Mouse (Mus musculus) midbrain, embryonic 15.5 days (tissue): Measurements from ENCODE around the gene Spred2. TPM values are rescaled to one million over a fixed set of nuclear protein-coding genes. Genes with fewer than 3 reads are reported as not detected.
A peak's percentile ranks its signal among the peaks of the same experiment; 100 is the strongest.

Source experiments
- ATAC-seq: fragments of 200-750 bp; cut with Nextera tagmentation; replicated peaks from 2 replicates; pipeline ENCODE4 v1.8.0; 2017; ENCODE audit warnings: moderate TSS enrichment
- H3K27ac ChIP-seq: fragments of 300-500 bp; sonication (generic); 2 replicates; pipeline ENCODE4 v1.5.1; 2015; ENCODE audit warnings: mild to moderate bottlenecking, inconsistent platforms
- H3K27me3 ChIP-seq: fragments of 300-500 bp; sonication (generic); replicated peaks from 2 replicates; pipeline ENCODE4 v1.6.1; 2015; ENCODE audit warnings: inconsistent platforms
- H3K36me3 ChIP-seq: fragments of 300-500 bp; sonication (generic); replicated peaks from 2 replicates; pipeline ENCODE4 v1.6.1; 2015; ENCODE audit warnings: inconsistent platforms
- H3K4me1 ChIP-seq: fragments of 300-500 bp; sonication (generic); 2 replicates; pipeline ENCODE4 v1.6.1; 2015; ENCODE audit warnings: inconsistent platforms
- H3K4me2 ChIP-seq: fragments of 300-500 bp; sonication (generic); 2 replicates; pipeline ENCODE4 v1.6.1; 2015; ENCODE audit warnings: inconsistent platforms, mild to moderate bottlenecking, moderate library complexity
- H3K4me3 ChIP-seq: fragments of 300-500 bp; sonication (generic); 2 replicates; pipeline ENCODE4 v1.5.1; 2015; ENCODE audit warnings: mild to moderate bottlenecking, inconsistent platforms
- H3K9ac ChIP-seq: fragments of 300-500 bp; sonication (generic); 2 replicates; pipeline ENCODE4 v1.6.1; 2015; ENCODE audit warnings: mild to moderate bottlenecking, inconsistent platforms
- H3K9me3 ChIP-seq: fragments of 300-500 bp; sonication (generic); 2 replicates; pipeline ENCODE4 v1.6.1; 2016; ENCODE audit warnings: inconsistent platforms
- WGBS: fragments of 180-500 bp; shearing (Covaris S2); methylation state at CpG from one replicate; pipeline ENCODE4 v1.1.7; 2015; ENCODE audit warnings: mixed read lengths; 5-methylcytosine and 5-hydroxymethylcytosine counted together
- polyA plus RNA-seq: library from polyadenylated mRNA; unstranded; fragments of >200 nt; fragmentation: Nextera tagmentation; extraction: Ambion mirVana; gene quantifications from 2 replicates; pipeline ENCODE4 v1.2.1, GENCODE M21; 2015

Spred2 gene
- polyA plus RNA-seq, 1 experiment from 2014 or later = 6.2 TPM

GRCm38 (mm10) chr11:19979338-19979737 is 55.2 kb downstream of the Spred2 start:
- Histone ChIP-seq H3K9ac (no peak overlapping the region), H3K4me2 (no peak overlapping the region), H3K4me1 (peaks cover 3% of the 10 kb centered on the region), H3K27ac (no peak overlapping the region), H3K27me3 (no peaks in the 10 kb centered on the region), H3K9me3 (no peaks in the 10 kb centered on the region), H3K36me3 (no peaks in the 10 kb centered on the region), H3K4me3 (no peak overlapping the region)
- no peak for ATAC-seq
- WGBS = 88% methylated on average over 14 of the region's 14 CpGs

- H3K36me3 ChIP-seq = no peaks in the 10 kb centered on the region
- H3K9ac ChIP-seq = no peak overlapping the region
- no peak for ATAC-seq
- peaks cover 11% of the 10 kb centered on the region for H3K4me1 ChIP-seq
- H3K27me3 ChIP-seq = no peaks in the 10 kb centered on the region
- WGBS = 77% methylated on average over 6 of the region's 6 CpGs
- H3K27ac ChIP-seq = no peak overlapping the region
- no peaks in the 10 kb centered on the region for H3K9me3 ChIP-seq
- H3K4me3 ChIP-seq = no peak overlapping the region
- no peak overlapping the region for H3K4me2 ChIP-seq
These were observed 57.9 kb downstream of the Spred2 start for GRCm38 (mm10) chr11:19982113-19982512.

- WGBS = 75% methylated on average over 6 of the region's 6 CpGs
- H3K36me3 ChIP-seq = no peaks in the 10 kb centered on the region
These were observed 58.6 kb downstream of the Spred2 start for GRCm38 (mm10) chr11:19982779-19983178.

GRCm38 (mm10) chr11:19983298-19983697 is 59.1 kb downstream of the Spred2 start:
- no peak overlapping the region for H3K4me3 ChIP-seq
- no peaks in the 10 kb centered on the region for H3K36me3 ChIP-seq
- H3K9me3 ChIP-seq = no peaks in the 10 kb centered on the region
- H3K9ac ChIP-seq = no peak overlapping the region
- no peak overlapping the region for H3K4me2 ChIP-seq
- peaks cover 12% of the 10 kb centered on the region for H3K4me1 ChIP-seq
- WGBS = 35% methylated on average over 4 of the region's 4 CpGs
- H3K27me3 ChIP-seq = no peaks in the 10 kb centered on the region
- no peak overlapping the region for H3K27ac ChIP-seq
- no peak for ATAC-seq

More at GRCm38 (mm10) chr11:19982779-19983178, 58.6 kb downstream of the Spred2 start:
- Histone ChIP-seq H3K27ac (no peak overlapping the region), H3K4me3 (no peak overlapping the region), H3K4me1 (peaks cover 12% of the 10 kb centered on the region), H3K9ac (no peak overlapping the region), H3K4me2 (no peak overlapping the region), H3K27me3 (no peaks in the 10 kb centered on the region), H3K9me3 (no peaks in the 10 kb centered on the region)
- no peak for ATAC-seq

GRCm38 (mm10) chr11:19984029-19984428 is 59.9 kb downstream of the Spred2 start:
- Histone ChIP-seq H3K9ac (no peak overlapping the region), H3K36me3 (no peaks in the 10 kb centered on the region), H3K4me2 (no peak overlapping the region), H3K27ac (no peak overlapping the region), H3K27me3 (no peaks in the 10 kb centered on the region), H3K9me3 (no peaks in the 10 kb centered on the region), H3K4me3 (no peak overlapping the region), H3K4me1 (peaks cover 12% of the 10 kb centered on the region)
- no peak for ATAC-seq
- WGBS = 91% methylated on average over 9 of the region's 9 CpGs

- H3K4me1 ChIP-seq = peaks cover 12% of the 10 kb centered on the region
- H3K9ac ChIP-seq = no peak overlapping the region
- H3K4me2 ChIP-seq = no peak overlapping the region
- no peak for ATAC-seq
- 79% methylated on average over 5 of the region's 5 CpGs for WGBS
- H3K27me3 ChIP-seq = no peaks in the 10 kb centered on the region
- no peak overlapping the region for H3K27ac ChIP-seq
- no peaks in the 10 kb centered on the region for H3K36me3 ChIP-seq
- H3K9me3 ChIP-seq = no peaks in the 10 kb centered on the region
- H3K4me3 ChIP-seq = no peak overlapping the region
These were observed 61.2 kb downstream of the Spred2 start for GRCm38 (mm10) chr11:19985283-19985854.

GRCm38 (mm10) chr11:19986443-19986861 is 62.3 kb downstream of the Spred2 start:
- H3K9me3 ChIP-seq = no peaks in the 10 kb centered on the region
- no peak for ATAC-seq
- H3K4me3 ChIP-seq = no peak overlapping the region
- H3K27me3 ChIP-seq = no peaks in the 10 kb centered on the region
- no peak overlapping the region for H3K4me2 ChIP-seq
- H3K36me3 ChIP-seq = no peaks in the 10 kb centered on the region
- peaks cover 12% of the 10 kb centered on the region for H3K4me1 ChIP-seq
- H3K9ac ChIP-seq = no peak overlapping the region
- no peak overlapping the region for H3K27ac ChIP-seq
- 28% methylated on average over 1 of the region's 1 CpGs for WGBS

- 38% methylated on average over 17 of the region's 17 CpGs for WGBS
- H3K36me3 ChIP-seq = no peaks in the 10 kb centered on the region
- H3K9me3 ChIP-seq = no peaks in the 10 kb centered on the region
- no peak overlapping the region for H3K4me3 ChIP-seq
- no peaks in the 10 kb centered on the region for H3K27me3 ChIP-seq
- ATAC-seq = 0 out of 2 replicates have a peak, but pooled peaks have one; percentile 10
- H3K27ac ChIP-seq = no peak overlapping the region
- H3K4me2 ChIP-seq = no peak overlapping the region
- H3K9ac ChIP-seq = no peak overlapping the region
- H3K4me1 ChIP-seq = peaks cover 12% of the 10 kb centered on the region
These were observed 62.9 kb downstream of the Spred2 start for GRCm38 (mm10) chr11:19986871-19987755.

- no peak overlapping the region for H3K27ac ChIP-seq
- no peaks in the 10 kb centered on the region for H3K36me3 ChIP-seq
- H3K9ac ChIP-seq = no peak overlapping the region
- H3K4me3 ChIP-seq = no peak overlapping the region
- H3K4me2 ChIP-seq = no peak overlapping the region
- ATAC-seq = no peak
- no peaks in the 10 kb centered on the region for H3K9me3 ChIP-seq
- no peaks in the 10 kb centered on the region for H3K27me3 ChIP-seq
- WGBS = 16% methylated on average over 9 of the region's 9 CpGs
- H3K4me1 ChIP-seq = peaks cover 12% of the 10 kb centered on the region
These were observed 63.5 kb downstream of the Spred2 start for GRCm38 (mm10) chr11:19987756-19988091.

- Histone ChIP-seq H3K27me3 (no peaks in the 10 kb centered on the region), H3K27ac (no peak overlapping the region), H3K4me2 (no peak overlapping the region), H3K9me3 (no peaks in the 10 kb centered on the region), H3K4me3 (no peak overlapping the region), H3K4me1 (peaks cover 16% of the 10 kb centered on the region), H3K9ac (no peak overlapping the region), H3K36me3 (no peaks in the 10 kb centered on the region)
- WGBS = 74% methylated on average over 5 of the region's 5 CpGs
- no peak for ATAC-seq
These were observed 64.0 kb downstream of the Spred2 start for GRCm38 (mm10) chr11:19988224-19988623.

GRCm38 (mm10) chr11:19988631-19989030 is 64.5 kb downstream of the Spred2 start:
- H3K4me2 ChIP-seq = no peak overlapping the region
- H3K27ac ChIP-seq = no peak overlapping the region
- 84% methylated on average over 6 of the region's 6 CpGs for WGBS
- H3K36me3 ChIP-seq = no peaks in the 10 kb centered on the region
- no peaks in the 10 kb centered on the region for H3K9me3 ChIP-seq
- peaks cover 15% of the 10 kb centered on the region for H3K4me1 ChIP-seq
- ATAC-seq = no peak
- H3K9ac ChIP-seq = no peak overlapping the region
- no peaks in the 10 kb centered on the region for H3K27me3 ChIP-seq
- no peak overlapping the region for H3K4me3 ChIP-seq

GRCm38 (mm10) chr11:19989141-19989910 is 65.2 kb downstream of the Spred2 start:
- Histone ChIP-seq H3K27me3 (no peaks in the 10 kb centered on the region), H3K4me2 (no peak overlapping the region), H3K36me3 (no peaks in the 10 kb centered on the region), H3K4me3 (no peak overlapping the region), H3K9ac (no peak overlapping the region), H3K27ac (no peak overlapping the region), H3K9me3 (no peaks in the 10 kb centered on the region), H3K4me1 (peaks cover 15% of the 10 kb centered on the region)
- no peak for ATAC-seq
- 91% methylated on average over 13 of the region's 13 CpGs for WGBS
